Mouse (Mus musculus) kidney, embryonic 16.5 days (tissue): ENCODE data around the gene Osbpl9. TPM values are rescaled to one million over a fixed set of nuclear protein-coding genes. Genes with fewer than 3 reads are reported as not detected.

ENCODE experiments used
- ATAC-seq: fragments of 200-750 bp; cut with Nextera tagmentation; 2 replicates; pipeline ENCODE4 v1.8.0; 2017; ENCODE audit warnings: moderate TSS enrichment; ENCODE audit not compliant: low FRiP score, low TSS enrichment
- H3K27ac ChIP-seq: fragments of 300-500 bp; sonication (generic); 2 replicates; pipeline ENCODE4 v1.5.1; 2014; ENCODE audit warnings: low read length
- H3K27me3 ChIP-seq: fragments of 300-500 bp; sonication (generic); 2 replicates; pipeline ENCODE4 v1.6.1; 2014; ENCODE audit warnings: low read length, control low read depth, mixed read lengths; ENCODE audit not compliant: insufficient read depth
- H3K36me3 ChIP-seq: fragments of 300-500 bp; sonication (generic); 2 replicates; pipeline ENCODE4 v1.6.1; 2014; ENCODE audit warnings: low read length, control low read depth, mixed read lengths; ENCODE audit not compliant: insufficient read depth
- H3K4me1 ChIP-seq: fragments of 300-500 bp; sonication (generic); 2 replicates; pipeline ENCODE4 v1.6.1; 2014; ENCODE audit warnings: low read length, control low read depth, mixed read lengths; ENCODE audit not compliant: insufficient read depth
- H3K4me2 ChIP-seq: fragments of 300-500 bp; sonication (generic); replicated peaks from 2 replicates; pipeline ENCODE4 v1.6.1; 2014; ENCODE audit warnings: low read depth, low read length
- H3K4me3 ChIP-seq: fragments of 300-500 bp; sonication (generic); 2 replicates; pipeline ENCODE4 v1.5.1; 2014; ENCODE audit warnings: mild to moderate bottlenecking, low read length
- H3K9ac ChIP-seq: fragments of 300-500 bp; sonication (generic); replicated peaks from 2 replicates; pipeline ENCODE4 v1.6.1; 2014; ENCODE audit warnings: low read length
- H3K9me3 ChIP-seq: fragments of 300-500 bp; sonication (generic); 2 replicates; pipeline ENCODE4 v1.6.1; 2016; ENCODE audit warnings: low read length, control low read depth
- WGBS: fragments of 180-500 bp; shearing (Covaris S2); extraction: QIAGEN DNeasy Blood & Tissue Kit; methylation state at CpG from one replicate; pipeline ENCODE4 v1.1.7; 2014; 5-methylcytosine and 5-hydroxymethylcytosine counted together
- polyA plus RNA-seq: library from polyadenylated mRNA; unstranded; fragments of >200 nt; fragmentation: Nextera tagmentation; extraction: Ambion mirVana; gene quantifications from 2 replicates; pipeline ENCODE4 v1.2.1, GENCODE M21; 2015

Osbpl9 gene
- polyA plus RNA-seq, 1 experiment from 2014 or later, result 77.6 TPM

- no peak within 1 kb of the TSS for H3K4me3 ChIP-seq
- 79% methylated on average over 2 of the region's 2 CpGs for WGBS
- H3K4me2 ChIP-seq, result no peak within 1 kb of the TSS
- H3K4me1 ChIP-seq, result 0 out of 2 replicates have a peak, but pooled peaks cover 2% of the 10 kb centered on the region
- no peaks in the 10 kb centered on the region for H3K36me3 ChIP-seq
- H3K9ac ChIP-seq, result no peak within 1 kb of the TSS
- no peaks in the 10 kb centered on the region for H3K27me3 ChIP-seq
- H3K9me3 ChIP-seq, result no peaks in the 10 kb centered on the region
- H3K27ac ChIP-seq, result no peak within 1 kb of the TSS
- ATAC-seq, result no peak
Measured at GRCm38 (mm10) chr4:109234185-109234584, 32.1 kb upstream of the Osbpl9 start, which contains the start of gene Calr4. Calr4 (plus strand) TSS chr4:109234485.

GRCm38 (mm10) chr4:109229766-109230279 is 27.8 kb upstream of the Osbpl9 start:
- no peaks in the 10 kb centered on the region for H3K27me3 ChIP-seq
- 16% methylated on average over 7 of the region's 7 CpGs for WGBS
- 0 out of 2 replicates have a peak overlapping the region, but pooled peaks have one; percentile 2 for H3K4me2 ChIP-seq

GRCm38 (mm10) chr4:109226071-109226470 is 24.0 kb upstream of the Osbpl9 start:
- H3K27ac ChIP-seq, result no peak overlapping the region
- no peaks in the 10 kb centered on the region for H3K27me3 ChIP-seq
- 0 out of 2 replicates have a peak, but pooled peaks cover 2% of the 10 kb centered on the region for H3K4me1 ChIP-seq
- H3K9ac ChIP-seq, result no peak overlapping the region
- H3K4me2 ChIP-seq, result no peak overlapping the region
- no peak for ATAC-seq
- H3K36me3 ChIP-seq, result no peaks in the 10 kb centered on the region
- no peaks in the 10 kb centered on the region for H3K9me3 ChIP-seq
- no peak overlapping the region for H3K4me3 ChIP-seq
- 20% methylated on average over 5 of the region's 5 CpGs for WGBS

More at GRCm38 (mm10) chr4:109229766-109230279, 27.8 kb upstream of the Osbpl9 start:
- H3K4me3 ChIP-seq, result no peak overlapping the region
- no peaks in the 10 kb centered on the region for H3K9me3 ChIP-seq
- no peak overlapping the region for H3K27ac ChIP-seq
- no peaks in the 10 kb centered on the region for H3K36me3 ChIP-seq
- H3K9ac ChIP-seq, result no peak overlapping the region
- 0 out of 2 replicates have a peak, but pooled peaks cover 2% of the 10 kb centered on the region for H3K4me1 ChIP-seq
- ATAC-seq, result peak; percentile 74; the same call in 1 of the 2 replicates

- Histone ChIP-seq H3K27me3 (no peaks in the 10 kb centered on the region), H3K27ac (no peak overlapping the region), H3K36me3 (no peaks in the 10 kb centered on the region), H3K4me1 (0 out of 2 replicates have a peak, but pooled peaks cover 2% of the 10 kb centered on the region), H3K4me3 (no peak overlapping the region), H3K9me3 (no peaks in the 10 kb centered on the region), H3K9ac (no peak overlapping the region), H3K4me2 (no peak overlapping the region)
- ATAC-seq, result no peak
- 77% methylated on average over 6 of the region's 6 CpGs for WGBS
Measured at GRCm38 (mm10) chr4:109225606-109226005, 23.5 kb upstream of the Osbpl9 start.

- Histone ChIP-seq H3K4me3 (no peak overlapping the region), H3K9ac (no peak overlapping the region), H3K36me3 (no peaks in the 10 kb centered on the region), H3K4me2 (no peak overlapping the region), H3K27me3 (no peaks in the 10 kb centered on the region), H3K27ac (no peak overlapping the region), H3K4me1 (0 out of 2 replicates have a peak, but pooled peaks cover under 1% of the 10 kb centered on the region), H3K9me3 (no peaks in the 10 kb centered on the region)
- 79% methylated on average over 13 of the region's 13 CpGs for WGBS
- ATAC-seq, result no peak
Measured at GRCm38 (mm10) chr4:109224762-109225552, 22.9 kb upstream of the Osbpl9 start.

GRCm38 (mm10) chr4:109222001-109222400 is 19.9 kb upstream of the Osbpl9 start:
- 79% methylated on average over 3 of the region's 3 CpGs for WGBS
- H3K4me1 ChIP-seq, result no peaks in the 10 kb centered on the region
- no peak overlapping the region for H3K4me2 ChIP-seq
- no peak overlapping the region for H3K9ac ChIP-seq
- no peak overlapping the region for H3K4me3 ChIP-seq
- no peak for ATAC-seq
- H3K9me3 ChIP-seq, result no peaks in the 10 kb centered on the region
- no peaks in the 10 kb centered on the region for H3K36me3 ChIP-seq
- no peaks in the 10 kb centered on the region for H3K27me3 ChIP-seq
- H3K27ac ChIP-seq, result no peak overlapping the region

- Histone ChIP-seq H3K36me3 (no peaks in the 10 kb centered on the region), H3K27me3 (no peaks in the 10 kb centered on the region), H3K9me3 (no peaks in the 10 kb centered on the region), H3K4me1 (no peaks in the 10 kb centered on the region), H3K4me3 (no peak overlapping the region), H3K4me2 (no peak overlapping the region), H3K27ac (no peak overlapping the region), H3K9ac (no peak overlapping the region)
- no peak for ATAC-seq
- 68% methylated on average over 14 of the region's 14 CpGs for WGBS
Measured at GRCm38 (mm10) chr4:109220441-109220940, 18.4 kb upstream of the Osbpl9 start.

- Histone ChIP-seq H3K4me2 (no peak overlapping the region), H3K9me3 (no peaks in the 10 kb centered on the region)
- ATAC-seq, result no peak
Measured at GRCm38 (mm10) chr4:109218008-109218407, 15.9 kb upstream of the Osbpl9 start.

GRCm38 (mm10) chr4:109213986-109214385 is 11.9 kb upstream of the Osbpl9 start:
- WGBS, result 59% methylated on average over 3 of the region's 3 CpGs
- no peak overlapping the region for H3K4me2 ChIP-seq

More at GRCm38 (mm10) chr4:109218008-109218407, 15.9 kb upstream of the Osbpl9 start:
- no peaks in the 10 kb centered on the region for H3K27me3 ChIP-seq
- no peaks in the 10 kb centered on the region for H3K36me3 ChIP-seq
- 73% methylated on average over 7 of the region's 7 CpGs for WGBS
- H3K4me3 ChIP-seq, result no peak overlapping the region
- no peak overlapping the region for H3K27ac ChIP-seq
- no peaks in the 10 kb centered on the region for H3K4me1 ChIP-seq
- no peak overlapping the region for H3K9ac ChIP-seq

GRCm38 (mm10) chr4:109210881-109211280 is 8.8 kb upstream of the Osbpl9 start:
- Histone ChIP-seq H3K27ac (peak overlapping the region; percentile 41; the same call in 1 of the 2 replicates), H3K4me2 (no peak overlapping the region), H3K36me3 (no peaks in the 10 kb centered on the region), H3K9ac (no peak overlapping the region), H3K4me1 (no peaks in the 10 kb centered on the region), H3K4me3 (no peak overlapping the region), H3K27me3 (no peaks in the 10 kb centered on the region), H3K9me3 (no peaks in the 10 kb centered on the region)
- ATAC-seq, result peak; percentile 85
- 34% methylated on average over 4 of the region's 4 CpGs for WGBS

More at GRCm38 (mm10) chr4:109213986-109214385, 11.9 kb upstream of the Osbpl9 start:
- no peaks in the 10 kb centered on the region for H3K4me1 ChIP-seq
- no peak overlapping the region for H3K9ac ChIP-seq
- no peaks in the 10 kb centered on the region for H3K27me3 ChIP-seq
- no peak overlapping the region for H3K27ac ChIP-seq
- no peaks in the 10 kb centered on the region for H3K9me3 ChIP-seq
- H3K36me3 ChIP-seq, result no peaks in the 10 kb centered on the region
- H3K4me3 ChIP-seq, result no peak overlapping the region
- ATAC-seq, result no peak; the same call in 1 of the 2 replicates
